In genomic region chr13:21441207-21441572, GRCm38 (mm10) we compare ENCODE assay signal across 9 mouse cellular contexts. TPM values are rescaled to one million over a fixed set of nuclear protein-coding genes. Genes with fewer than 3 reads are reported as not detected.
A peak's percentile ranks its signal among the peaks of the same experiment; 100 is the strongest.
DNase-seq lines count a peak whose midpoint lies in the region; ATAC-seq and TF ChIP-seq lines count a peak whose summit lies in the region.
"Had no signal": no experiment of that assay in that cellular context is flagged by ENCODE, and none has a peak within 500 bp of the region (broad histone marks: within the 10 kb centered on the region; RNA-seq: fewer than 3 reads in every experiment).

No protein-coding gene starts in this region.

- H3K4me1 ChIP-seq in embryonic facial prominence, embryonic 13.5 days: 0 out of 2 replicates have a peak, but pooled peaks cover 4% of the 10 kb centered on the region
- peaks cover 3% of the 10 kb centered on the region; the same call in 1 of the 2 replicates for H3K4me1 ChIP-seq in intestine, embryonic 14.5 days (replicated peaks; ENCODE audit: control insufficient read depth, insufficient read depth, low read length)
- H3K4me1 ChIP-seq in neural tube, embryonic 12.5 days: peaks cover 8% of the 10 kb centered on the region

- peak overlapping the region; percentile 72 for H3K4me3 ChIP-seq in layer of hippocampus, adult 2 months
- H3K4me3 ChIP-seq in embryonic facial prominence, embryonic 13.5 days: peak overlapping the region; percentile 61
- H3K4me3 ChIP-seq in intestine, embryonic 14.5 days (ENCODE audit: low read depth, low read length): peak overlapping the region; percentile 58
- H3K4me3 ChIP-seq in neural tube, embryonic 12.5 days: peak overlapping the region; percentile 50

- no peak for DNase-seq in layer of hippocampus, adult 2 months (ENCODE audit: low spot score in 2 of 2)
- no peak for DNase-seq in layer of hippocampus, adult 8-10 months (ENCODE audit: low spot score in 2 of 2)
- DNase-seq in intestine, embryonic 14.5 days (ENCODE audit: low spot score): no peak
- no peak for DNase-seq in urinary bladder, postnatal 4 days (ENCODE audit: low spot score in 2 of 2)
- DNase-seq in thymus, postnatal 10 days (ENCODE audit: low spot score in 2 of 2): no peak

- WGBS in embryonic facial prominence, embryonic 13.5 days: 16% methylated on average over 10 of the region's 10 CpGs
- WGBS in intestine, embryonic 14.5 days: 20% methylated on average over 10 of the region's 10 CpGs
- WGBS in neural tube, embryonic 12.5 days: 15% methylated on average over 10 of the region's 10 CpGs

- peak overlapping the region; percentile 74 for H3K4me2 ChIP-seq in embryonic facial prominence, embryonic 13.5 days
- H3K4me2 ChIP-seq in intestine, embryonic 14.5 days (ENCODE audit: low read length): peak overlapping the region; percentile 96
- peak overlapping the region; percentile 75 for H3K4me2 ChIP-seq in neural tube, embryonic 12.5 days (replicated peaks)

- H3K9me3 ChIP-seq in embryonic facial prominence, embryonic 13.5 days: no peaks in the 10 kb centered on the region
- H3K9me3 ChIP-seq in intestine, embryonic 14.5 days (ENCODE audit: control insufficient read depth, low read length): no peaks in the 10 kb centered on the region
- H3K9me3 ChIP-seq in neural tube, embryonic 12.5 days: no peaks in the 10 kb centered on the region

- H3K36me3 ChIP-seq in embryonic facial prominence, embryonic 13.5 days: peaks cover 33% of the 10 kb centered on the region
- H3K36me3 ChIP-seq in intestine, embryonic 14.5 days (ENCODE audit: control insufficient read depth, insufficient read depth, low read length): peaks cover 37% of the 10 kb centered on the region
- peaks cover 28% of the 10 kb centered on the region for H3K36me3 ChIP-seq in neural tube, embryonic 12.5 days

- no peak for TF ChIP-seq CTCF in layer of hippocampus, adult 2 months (conservative IDR thresholded peaks at IDR 0.05)

- H3K27me3 ChIP-seq in embryonic facial prominence, embryonic 13.5 days: no peaks in the 10 kb centered on the region
- no peaks in the 10 kb centered on the region for H3K27me3 ChIP-seq in intestine, embryonic 14.5 days (replicated peaks; ENCODE audit: control insufficient read depth, insufficient read depth, low read length)
- H3K27me3 ChIP-seq in neural tube, embryonic 12.5 days (replicated peaks): no peaks in the 10 kb centered on the region

- H3K27ac ChIP-seq in layer of hippocampus, adult 2 months: peak overlapping the region; percentile 86
- H3K27ac ChIP-seq in embryonic facial prominence, embryonic 13.5 days: peak overlapping the region; percentile 80
- peak overlapping the region; percentile 78; the same call in 1 of the 2 replicates for H3K27ac ChIP-seq in intestine, embryonic 14.5 days (ENCODE audit: low read depth)
- no peak overlapping the region for H3K27ac ChIP-seq in neural tube, embryonic 12.5 days

- ATAC-seq in embryonic facial prominence, embryonic 13.5 days (ENCODE audit: insufficient number of reproducible peaks, insufficient read depth, low FRiP score, low TSS enrichment, low read depth): no peak
- ATAC-seq in intestine, embryonic 14.5 days (replicated peaks; ENCODE audit: low FRiP score, low TSS enrichment, low read depth): peak; percentile 41
- ATAC-seq in neural tube, embryonic 12.5 days (ENCODE audit: low FRiP score, low read depth): peak; percentile 49

- peak overlapping the region; percentile 80 for H3K9ac ChIP-seq in embryonic facial prominence, embryonic 13.5 days
- peak overlapping the region; percentile 72 for H3K9ac ChIP-seq in intestine, embryonic 14.5 days (ENCODE audit: low read length)
- peak overlapping the region; percentile 65; the same call in 1 of the 2 replicates for H3K9ac ChIP-seq in neural tube, embryonic 12.5 days

RNA-seq across cellular contexts. Expression of gene Pgbd1, which starts 0.3 kb away (rescaled TPM):
- total RNA-seq in layer of hippocampus, adult 2 months (2021): 1 to 10 TPM; 1.1 to 1.6 TPM
- 1 to 10 TPM; 1.4 to 2.5 (median 1.8) TPM for total RNA-seq in layer of hippocampus, adult 8-10 months (2022)
- 3.2 and 4.6 TPM in 2 replicates for polyA plus RNA-seq in embryonic facial prominence, embryonic 13.5 days (2015; fragmentation: Nextera tagmentation; extraction: Ambion mirVana)
- polyA plus RNA-seq in intestine, embryonic 14.5 days (2014; fragmentation: Nextera tagmentation; extraction: Ambion mirVana): 2.7 and 3.2 TPM in 2 replicates
- 4.2 and 4.5 TPM in 2 replicates for polyA plus RNA-seq in neural tube, embryonic 12.5 days (2016; fragmentation: Nextera tagmentation; extraction: Ambion mirVana)

RNA-seq across cellular contexts. Expression of gene Zscan26, which starts 12.3 kb away (rescaled TPM):
- total RNA-seq in layer of hippocampus, adult 2 months (2021): 10 to 100 TPM; 55.4 to 55.9 TPM
- total RNA-seq in layer of hippocampus, adult 8-10 months (2022): 10 to 100 TPM; 50.7 to 68.4 (median 61.0) TPM
- polyA plus RNA-seq in embryonic facial prominence, embryonic 13.5 days (2015; fragmentation: Nextera tagmentation; extraction: Ambion mirVana): 36.7 and 40.2 TPM in 2 replicates
- 23.0 and 29.7 TPM in 2 replicates for polyA plus RNA-seq in intestine, embryonic 14.5 days (2014; fragmentation: Nextera tagmentation; extraction: Ambion mirVana)
- 22.9 and 26.7 TPM in 2 replicates for polyA plus RNA-seq in neural tube, embryonic 12.5 days (2016; fragmentation: Nextera tagmentation; extraction: Ambion mirVana)

RNA-seq across cellular contexts. Expression of gene Nkapl, which starts 27.1 kb away (rescaled TPM):
- total RNA-seq in layer of hippocampus, adult 2 months (2021): under 1 TPM; 0.56 to 0.92 TPM
- 1 to 10 TPM; 1.3 to 1.6 (median 1.4) TPM for total RNA-seq in layer of hippocampus, adult 8-10 months (2022)
- 2.8 and 3.5 TPM in 2 replicates for polyA plus RNA-seq in embryonic facial prominence, embryonic 13.5 days (2015; fragmentation: Nextera tagmentation; extraction: Ambion mirVana)
- 2.1 and 2.6 TPM in 2 replicates for polyA plus RNA-seq in intestine, embryonic 14.5 days (2014; fragmentation: Nextera tagmentation; extraction: Ambion mirVana)
- 2.2 and 2.5 TPM in 2 replicates for polyA plus RNA-seq in neural tube, embryonic 12.5 days (2016; fragmentation: Nextera tagmentation; extraction: Ambion mirVana)

RNA-seq across cellular contexts. Expression of gene Zkscan4, which starts 37.5 kb away (rescaled TPM):
- total RNA-seq in layer of hippocampus, adult 2 months (2021): 1 to 10 TPM; 6.5 TPM
- 1 to 10 TPM; 6.0 to 6.7 (median 6.3) TPM for total RNA-seq in layer of hippocampus, adult 8-10 months (2022)
- polyA plus RNA-seq in embryonic facial prominence, embryonic 13.5 days (2015; fragmentation: Nextera tagmentation; extraction: Ambion mirVana): 4.6 and 5.0 TPM in 2 replicates
- 3.3 and 3.4 TPM in 2 replicates for polyA plus RNA-seq in intestine, embryonic 14.5 days (2014; fragmentation: Nextera tagmentation; extraction: Ambion mirVana)
- 6.0 and 6.2 TPM in 2 replicates for polyA plus RNA-seq in neural tube, embryonic 12.5 days (2016; fragmentation: Nextera tagmentation; extraction: Ambion mirVana)

RNA-seq across cellular contexts. Expression of gene Gm10065, which starts 38.1 kb away (rescaled TPM):
- not detected for total RNA-seq in layer of hippocampus, adult 2 months (2021)
- not detected for total RNA-seq in layer of hippocampus, adult 8-10 months (2022)
- not detected in 2 replicates for polyA plus RNA-seq in embryonic facial prominence, embryonic 13.5 days (2015; fragmentation: Nextera tagmentation; extraction: Ambion mirVana)
- polyA plus RNA-seq in intestine, embryonic 14.5 days (2014; fragmentation: Nextera tagmentation; extraction: Ambion mirVana): not detected in 2 replicates
- not detected in 2 replicates for polyA plus RNA-seq in neural tube, embryonic 12.5 days (2016; fragmentation: Nextera tagmentation; extraction: Ambion mirVana)
- polyA plus RNA-seq: brain, embryonic 14.5 days; urinary bladder, adult 2 months had no signal
